Comparison of ENCODE assay signal across 8 mouse cellular contexts in the genomic region with DNA sequence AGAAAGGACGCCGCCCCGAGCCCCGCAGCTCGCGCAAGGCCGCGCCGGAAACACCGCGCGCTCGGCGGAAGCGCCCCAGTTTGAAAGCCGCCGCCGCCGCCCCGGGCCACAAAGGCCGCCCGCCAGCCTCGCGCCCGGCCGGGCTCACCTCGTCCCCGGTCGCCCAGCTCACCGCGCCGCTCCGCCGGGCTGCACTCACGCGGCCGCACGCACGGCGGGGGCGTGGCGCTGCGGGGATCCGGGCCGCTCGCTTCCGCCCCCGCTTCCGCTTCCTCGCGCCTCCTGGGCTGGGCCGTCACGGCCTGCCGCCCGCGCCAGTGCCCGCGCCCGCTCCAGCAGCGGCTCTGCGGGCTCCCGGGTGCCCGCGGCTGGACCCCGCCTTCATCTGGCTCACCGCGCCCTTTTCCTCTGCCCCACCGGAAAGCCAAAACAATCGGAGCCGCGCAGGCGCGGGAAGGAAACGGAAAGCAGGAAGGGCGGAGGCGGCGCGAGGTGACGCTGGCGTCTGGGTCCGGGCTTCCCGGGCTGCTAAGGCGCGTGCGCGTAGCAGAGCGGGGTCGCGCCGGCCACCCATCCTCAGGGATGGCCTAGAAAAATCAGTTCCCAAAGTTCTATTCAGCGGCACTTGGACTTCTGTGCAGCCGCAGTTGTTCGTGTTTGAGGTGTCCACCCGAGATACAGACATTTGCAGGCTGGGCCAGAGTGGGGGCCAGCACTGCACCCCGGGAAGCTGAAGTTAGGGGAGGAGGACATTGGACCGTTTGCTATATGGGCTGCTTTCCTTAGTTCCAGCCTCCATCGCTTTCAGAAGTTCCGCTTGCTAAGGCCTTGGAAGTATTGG. TPM values are rescaled to one million over a fixed set of nuclear protein-coding genes. Genes with fewer than 3 reads are reported as not detected.
DNase-seq lines count a peak whose midpoint lies in the region; ATAC-seq and TF ChIP-seq lines count a peak whose summit lies in the region.

A gene (minus strand): TSS at position 503 of the 841 bp plus-strand sequence.

- no peaks in the 10 kb centered on the region for H3K36me3 ChIP-seq in heart, embryonic 11.5 days (ENCODE audit: control insufficient read depth, insufficient read depth, low read length)
- no peaks in the 10 kb centered on the region for H3K36me3 ChIP-seq in kidney, embryonic 16.5 days (ENCODE audit: insufficient read depth, low read length)
- H3K36me3 ChIP-seq in liver, adult 2 months (ENCODE audit: control insufficient read depth, insufficient read depth, low read length) = no peaks in the 10 kb centered on the region
- no peaks in the 10 kb centered on the region for H3K36me3 ChIP-seq in myocyte (ENCODE audit: control insufficient read depth, insufficient read depth)
- H3K36me3 ChIP-seq in splenic B cell, adult 2 months (ENCODE audit: control insufficient read depth, insufficient read depth, low read length, poor library complexity, severe bottlenecking) = no peaks in the 10 kb centered on the region

- H3K27ac ChIP-seq in bone marrow macrophage, adult 2 months (ENCODE audit: insufficient read depth, low read depth, low read length) = peak within 1 kb of the TSS; percentile 99
- peak within 1 kb of the TSS; percentile 96 for H3K27ac ChIP-seq in embryonic fibroblast, embryonic 13.5 days (ENCODE audit: insufficient read depth, low read length)
- H3K27ac ChIP-seq in heart, embryonic 11.5 days (ENCODE audit: low read depth, low read length) = peak within 1 kb of the TSS; percentile 99
- peak within 1 kb of the TSS; percentile 100 for H3K27ac ChIP-seq in kidney, embryonic 16.5 days (ENCODE audit: low read length)
- H3K27ac ChIP-seq in liver, adult 2 months (replicated peaks; ENCODE audit: insufficient read depth, low read depth, low read length) = peak within 1 kb of the TSS; percentile 93

- under 1% methylated on average over 92 of the region's 98 CpGs for WGBS in heart, embryonic 11.5 days (ENCODE audit: insufficient replicate concordance)
- WGBS in kidney, embryonic 16.5 days = under 1% methylated on average over 90 of the region's 98 CpGs
- WGBS in liver, adult 2 months = under 1% methylated on average over 98 of the region's 98 CpGs

- H3K4me1 ChIP-seq in bone marrow macrophage, adult 2 months (ENCODE audit: control insufficient read depth, insufficient read depth, low read length) = peaks cover 19% of the 10 kb centered on the region
- H3K4me1 ChIP-seq in embryonic fibroblast, embryonic 13.5 days (ENCODE audit: control insufficient read depth, insufficient read depth, low read length) = peaks cover 3% of the 10 kb centered on the region
- peaks cover 13% of the 10 kb centered on the region for H3K4me1 ChIP-seq in heart, embryonic 11.5 days (ENCODE audit: control insufficient read depth, insufficient read depth, low read length)
- H3K4me1 ChIP-seq in kidney, embryonic 16.5 days (ENCODE audit: insufficient read depth, low read length) = peaks cover 22% of the 10 kb centered on the region
- peaks cover 8% of the 10 kb centered on the region for H3K4me1 ChIP-seq in liver, adult 2 months (ENCODE audit: control insufficient read depth, insufficient read depth, low read length)

- peaks cover 23% of the 10 kb centered on the region; the same call in 1 of the 2 replicates for H3K79me2 ChIP-seq in liver, adult 2 months (ENCODE audit: control insufficient read depth, insufficient read depth, low read length)
- H3K79me2 ChIP-seq in myocyte (ENCODE audit: control insufficient read depth, insufficient read depth) = peaks cover 44% of the 10 kb centered on the region

- peak; percentile 95 for DNase-seq in A20 (ENCODE audit: low read depth, low spot score)
- peak; percentile 77 for DNase-seq in liver, adult 2 months (ENCODE audit: extremely low read depth, low read depth, low spot score)
- DNase-seq in splenic B cell, adult 2 months (ENCODE audit: low read depth, low spot score) = peak; percentile 93

- peak within 1 kb of the TSS; percentile 94 for H3K9ac ChIP-seq in heart, embryonic 11.5 days (ENCODE audit: low read depth, low read length)
- H3K9ac ChIP-seq in kidney, embryonic 16.5 days (replicated peaks; ENCODE audit: low read length) = peak within 1 kb of the TSS; percentile 98
- peak within 1 kb of the TSS; percentile 96 for H3K9ac ChIP-seq in liver, adult 2 months (ENCODE audit: low read depth, low read length)

- no peak for TF ChIP-seq POLR2A in bone marrow macrophage, adult 2 months (IDR thresholded peaks at IDR 0.05; ENCODE audit: borderline replicate concordance, low read depth, low read length)
- TF ChIP-seq POLR2A in embryonic fibroblast, embryonic 13.5 days (IDR thresholded peaks at IDR 0.05; ENCODE audit: low read depth, low read length) = peak; percentile 81
- TF ChIP-seq POLR2A in liver, adult 2 months (IDR thresholded peaks at IDR 0.05; ENCODE audit: extremely low read depth, insufficient read depth, low read length) = peak; percentile 54
- peak; percentile 42 for TF ChIP-seq POLR2A in myocyte (IDR thresholded peaks at IDR 0.05; ENCODE audit: insufficient read length, low read depth)

- peak within 1 kb of the TSS; percentile 86 for H3K4me2 ChIP-seq in heart, embryonic 11.5 days
- peak within 1 kb of the TSS; percentile 82 for H3K4me2 ChIP-seq in kidney, embryonic 16.5 days (replicated peaks; ENCODE audit: low read depth, low read length)
- peak within 1 kb of the TSS; percentile 81 for H3K4me2 ChIP-seq in myocyte (ENCODE audit: low read depth)

- no peaks in the 10 kb centered on the region for H3K27me3 ChIP-seq in heart, embryonic 11.5 days (ENCODE audit: control insufficient read depth, insufficient read depth, low read length)
- no peaks in the 10 kb centered on the region for H3K27me3 ChIP-seq in kidney, embryonic 16.5 days (ENCODE audit: insufficient read depth, low read length)
- no peaks in the 10 kb centered on the region for H3K27me3 ChIP-seq in liver, adult 2 months (ENCODE audit: control insufficient read depth, insufficient read depth, low read length)
- H3K27me3 ChIP-seq in myocyte (ENCODE audit: control insufficient read depth, insufficient read depth, insufficient read length) = no peaks in the 10 kb centered on the region
- H3K27me3 ChIP-seq in splenic B cell, adult 2 months (ENCODE audit: control insufficient read depth, insufficient read depth, low read length, poor library complexity, severe bottlenecking) = no peaks in the 10 kb centered on the region

- H3K4me3 ChIP-seq in bone marrow macrophage, adult 2 months (ENCODE audit: insufficient read depth, low read length) = peak within 1 kb of the TSS; percentile 78
- H3K4me3 ChIP-seq in embryonic fibroblast, embryonic 13.5 days (ENCODE audit: insufficient read depth, low read length) = peak within 1 kb of the TSS; percentile 100
- H3K4me3 ChIP-seq in heart, embryonic 11.5 days (ENCODE audit: low read depth, low read length) = peak within 1 kb of the TSS; percentile 79
- H3K4me3 ChIP-seq in kidney, embryonic 16.5 days (ENCODE audit: low read length) = peak within 1 kb of the TSS; percentile 82
- H3K4me3 ChIP-seq in liver, adult 2 months (ENCODE audit: insufficient read depth, low read depth, low read length) = peak within 1 kb of the TSS; percentile 93
- peak within 1 kb of the TSS; percentile 56 for H3K4me3 ChIP-seq in myocyte

- H3K9me3 ChIP-seq in heart, embryonic 11.5 days (replicated peaks; ENCODE audit: control insufficient read depth, low read length) = no peaks in the 10 kb centered on the region
- no peaks in the 10 kb centered on the region for H3K9me3 ChIP-seq in kidney, embryonic 16.5 days (ENCODE audit: low read length)

- no peak for TF ChIP-seq CTCF in bone marrow macrophage, adult 2 months (IDR thresholded peaks at IDR 0.05; ENCODE audit: low read depth, low read length)
- TF ChIP-seq CTCF in embryonic fibroblast, embryonic 13.5 days (IDR thresholded peaks at IDR 0.05; ENCODE audit: borderline replicate concordance, insufficient read depth, low read length) = no peak
- TF ChIP-seq CTCF in liver, adult 2 months (IDR thresholded peaks at IDR 0.05; ENCODE audit: low read depth, low read length) = no peak

- ATAC-seq in heart, embryonic 11.5 days (replicated peaks; ENCODE audit: insufficient number of reproducible peaks, low FRiP score, low TSS enrichment) = peak; percentile 91
- ATAC-seq in kidney, embryonic 16.5 days (ENCODE audit: low FRiP score, low TSS enrichment) = peak; percentile 96

- peak within 1 kb of the TSS; percentile 82 for H3ac ChIP-seq in myocyte (ENCODE audit: control insufficient read depth, insufficient read length)

TF ChIP-seq in myocyte, 11 proteins besides CTCF, POLR2A, EP300 and RAD21:
- TF ChIP-seq POLR2AphosphoS2 (IDR thresholded peaks at IDR 0.05; ENCODE audit: insufficient read length, low read depth) = peak; percentile 75
- TF ChIP-seq MYOD1 (IDR thresholded peaks at IDR 0.05; ENCODE audit: control insufficient read depth in 1 of 3, insufficient read length in 2 of 3, low read depth in 2 of 3) = peak in 1 of 3 experiments; percentile 27
- TF ChIP-seq MYOG (IDR thresholded peaks at IDR 0.05; ENCODE audit: control insufficient read depth in 1 of 3, insufficient read depth in 1 of 3, insufficient read length in 2 of 3, low read depth in 2 of 3) = no peak

RNA-seq across cellular contexts. Expression of the gene that starts here (rescaled TPM):
- polyA plus RNA-seq in bone marrow macrophage, adult 2 months (2012; ENCODE audit: insufficient read depth, insufficient read length, missing spikeins) = 35.1 and 42.6 TPM in 2 replicates
- 37.8 and 47.3 TPM in 2 replicates for polyA plus RNA-seq in embryonic fibroblast, embryonic 13.5 days (2011; ENCODE audit: insufficient read length, low read depth, missing spikeins)
- polyA plus RNA-seq in heart, embryonic 11.5 days (2014; fragmentation: Nextera tagmentation; extraction: Ambion mirVana) = 31.7 and 34.0 TPM in 2 replicates
- polyA plus RNA-seq in kidney, embryonic 16.5 days (2015; fragmentation: Nextera tagmentation; extraction: Ambion mirVana) = 24.8 and 31.4 TPM in 2 replicates
- 16.1 and 20.8 TPM in 2 replicates for total RNA-seq in liver, adult 2 months (2014; rRNA removed)
- 4.4 and 5.0 TPM in 2 replicates for polyA plus RNA-seq in liver, adult 2 months (2012; rRNA removed)
- 11.6 TPM for polyA plus RNA-seq in myocyte (2012; fragmentation: generic; extraction: Trizol)

Comparison
In these comparisons a context has a peak if more than half of its experiments do, and no peak if none do; other contexts are left out.
1. Peak in every context shown above with its lines: DNase-seq, ATAC-seq, H3K4me3 ChIP-seq and H3K27ac ChIP-seq.